Mouse (Mus musculus) olfactory bulb, adult 2 months (tissue): ENCODE results near the gene Atp10b.

Experiments
- CTCF ChIP-seq: fragments of 200-500 bp; IDR thresholded peaks from 2 replicates; pipeline ENCODE4 v1.5.1; 2012; ENCODE audit warnings: low read depth, mild to moderate bottlenecking, low read length, moderate library complexity; ENCODE audit not compliant: insufficient read depth
- POLR2A ChIP-seq: fragments of 200-500 bp; IDR thresholded peaks from 2 replicates; pipeline ENCODE4 v1.6.1; 2012; ENCODE audit warnings: mild to moderate bottlenecking, low read depth, low read length, moderate library complexity; ENCODE audit not compliant: insufficient read depth

GRCm38 (mm10) chr11:43101357-43101756 lies 48.3 kb upstream of the Atp10b start:
- TF ChIP-seq CTCF (no peak), POLR2A (no peak)
